Mouse (Mus musculus) brown adipose tissue, adult 24 weeks (tissue): ENCODE data around the gene Kdm1a. TPM values are rescaled to one million over a fixed set of nuclear protein-coding genes. Genes with fewer than 3 reads are reported as not detected.

Experiments
- H3K27ac ChIP-seq: fragments of 200-500 bp; replicated peaks from 2 replicates; pipeline ENCODE4 v1.5.1; 2012; ENCODE audit warnings: low read depth, mild to moderate bottlenecking, low read length
- H3K4me1 ChIP-seq: fragments of 200-500 bp; 2 replicates; pipeline ENCODE4 v1.6.1; 2012; ENCODE audit warnings: low read length, mixed read lengths; ENCODE audit not compliant: control insufficient read depth, insufficient read depth, insufficient read length
- H3K4me3 ChIP-seq: fragments of 200-500 bp; 2 replicates; pipeline ENCODE4 v1.5.1; 2012; ENCODE audit warnings: low read depth, mild to moderate bottlenecking, low read length, moderate library complexity; ENCODE audit not compliant: insufficient read depth
- polyA plus RNA-seq: library from polyadenylated mRNA; stranded (reverse); fragments of >200 nt; gene quantifications from 2 replicates; pipeline ENCODE4 v1.2.4, GENCODE M21; 2012; ENCODE audit not compliant: missing spikeins, insufficient read depth, insufficient read length

Kdm1a gene
- polyA plus RNA-seq, 1 experiment, result 12.9 TPM

DNA sequence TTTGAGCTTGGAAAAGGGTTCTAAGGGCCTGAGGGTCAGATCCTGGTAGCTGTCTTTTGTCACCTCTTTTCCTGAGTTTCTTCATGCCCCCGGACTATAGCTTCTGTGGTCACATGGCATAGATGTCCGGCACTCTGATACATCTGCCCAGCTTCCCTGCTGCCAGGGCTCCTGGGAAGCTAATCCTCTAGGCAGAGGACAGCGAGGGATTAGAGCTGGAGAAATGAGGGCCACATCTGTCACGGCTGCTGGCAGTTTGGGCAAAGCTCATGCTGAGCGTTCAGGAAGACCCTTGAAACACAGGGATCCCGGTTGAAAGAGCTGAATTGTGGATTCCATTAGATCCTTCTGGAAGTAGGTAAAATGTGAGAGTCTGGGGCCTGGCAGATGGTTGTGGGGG lies 19.9 kb upstream of the Kdm1a start, which contains the start of gene Lactbl1:
TSS of gene Lactbl1 (plus strand) at position 234 of the 400 bp plus-strand sequence.
- no peaks in the 10 kb centered on the region for H3K4me1 ChIP-seq
- H3K4me3 ChIP-seq, result no peak within 1 kb of the TSS
- H3K27ac ChIP-seq, result no peak within 1 kb of the TSS

- no peak overlapping the region for H3K4me3 ChIP-seq
- no peaks in the 10 kb centered on the region for H3K4me1 ChIP-seq
- no peak overlapping the region for H3K27ac ChIP-seq
These were observed 19.4 kb upstream of the Kdm1a start for GRCm38 (mm10) chr4:136621956-136622355.

GRCm38 (mm10) chr4:136621336-136621735 lies 18.8 kb upstream of the Kdm1a start:
- no peaks in the 10 kb centered on the region for H3K4me1 ChIP-seq
- H3K4me3 ChIP-seq, result no peak overlapping the region

DNA sequence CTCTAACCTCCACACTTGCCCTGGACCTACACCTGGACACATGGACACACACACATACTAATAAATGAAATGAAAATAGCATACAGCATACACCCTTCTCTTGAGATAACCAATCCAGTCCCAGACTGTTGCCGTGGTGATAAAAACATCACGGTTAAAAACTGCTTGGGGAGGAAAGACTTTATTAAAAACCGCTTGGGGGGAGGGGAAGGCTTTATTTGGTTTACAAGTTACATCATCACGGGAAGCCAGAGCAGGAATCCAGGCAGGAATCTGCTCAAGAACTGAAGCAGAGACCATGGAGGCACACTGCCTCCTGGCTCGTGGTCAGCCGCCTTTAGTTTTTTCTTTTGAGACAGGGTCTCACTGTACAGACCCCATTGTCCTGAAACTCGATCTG lies 11.1 kb upstream of the Kdm1a start:
- Histone ChIP-seq H3K4me3 (no peak overlapping the region), H3K27ac (no peak overlapping the region), H3K4me1 (no peaks in the 10 kb centered on the region)

More at GRCm38 (mm10) chr4:136621336-136621735, 18.8 kb upstream of the Kdm1a start:
- H3K27ac ChIP-seq, result no peak overlapping the region

DNA sequence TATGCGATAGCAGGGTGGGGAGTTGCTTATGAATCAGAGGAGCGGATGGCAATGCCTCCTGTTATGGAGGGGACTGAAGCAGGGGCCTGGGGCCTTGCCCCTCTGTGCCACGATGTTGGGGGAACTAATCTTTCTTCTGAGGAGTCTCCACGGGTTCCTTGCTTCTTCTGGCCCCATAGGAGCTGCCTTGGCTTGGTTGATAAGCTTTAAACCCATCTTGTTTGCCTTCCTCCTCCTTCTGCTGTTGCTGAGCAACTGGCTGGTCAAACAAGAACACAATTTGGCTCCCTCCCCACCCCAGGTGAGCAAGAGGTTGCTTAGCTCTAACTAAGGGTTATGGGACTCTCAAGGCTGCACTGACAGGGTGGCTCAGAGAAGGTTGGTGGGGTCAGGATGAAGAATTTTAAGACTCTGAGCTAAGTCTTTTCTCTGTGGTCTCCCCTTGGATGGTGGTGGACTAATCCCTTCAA lies 7.9 kb upstream of the Kdm1a start, which contains the start of gene Tex46:
TSS of gene Tex46 (plus strand) at position 51 of the 470 bp plus-strand sequence.
- H3K4me3 ChIP-seq, result no peak within 1 kb of the TSS
- H3K4me1 ChIP-seq, result no peaks in the 10 kb centered on the region
- H3K27ac ChIP-seq, result no peak within 1 kb of the TSS

DNA sequence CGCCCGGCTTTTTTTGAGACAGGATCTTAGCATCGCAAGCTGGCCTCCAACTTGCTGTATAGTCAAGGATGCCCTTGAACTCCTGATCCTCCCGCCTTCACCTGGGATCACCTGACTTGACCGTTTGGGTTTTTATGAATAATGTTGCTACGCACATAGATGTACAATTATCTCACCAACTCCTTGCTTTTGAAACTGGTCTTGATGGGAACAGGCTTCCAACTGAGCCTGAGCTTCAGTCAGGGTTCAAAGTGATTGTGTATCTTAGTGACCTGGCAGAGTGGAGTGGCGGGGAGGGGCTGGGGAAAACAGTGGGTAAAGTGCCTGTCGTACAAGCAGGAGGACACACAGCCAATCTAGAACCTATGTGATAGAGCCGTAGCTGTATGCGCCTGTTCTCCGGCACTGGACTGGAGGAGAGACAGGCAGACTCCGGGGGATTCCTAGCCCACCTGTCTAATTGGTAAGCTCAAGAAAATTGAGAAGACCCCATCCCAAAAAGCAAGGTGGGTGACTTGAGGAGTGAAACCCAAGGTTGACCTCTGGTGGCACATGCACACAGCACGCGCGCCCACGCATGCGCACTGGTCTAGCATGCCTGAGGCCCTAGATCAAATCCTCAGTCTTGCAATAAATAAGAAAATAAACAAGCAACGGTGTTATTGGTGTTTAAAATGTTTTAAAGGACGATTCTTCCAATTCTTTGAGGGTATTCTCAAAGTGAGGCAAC lies 3.4 kb upstream of the Kdm1a start:
- H3K27ac ChIP-seq, result no peak overlapping the region
- H3K4me1 ChIP-seq, result peaks cover 6% of the 10 kb centered on the region
- H3K4me3 ChIP-seq, result no peak overlapping the region

DNA sequence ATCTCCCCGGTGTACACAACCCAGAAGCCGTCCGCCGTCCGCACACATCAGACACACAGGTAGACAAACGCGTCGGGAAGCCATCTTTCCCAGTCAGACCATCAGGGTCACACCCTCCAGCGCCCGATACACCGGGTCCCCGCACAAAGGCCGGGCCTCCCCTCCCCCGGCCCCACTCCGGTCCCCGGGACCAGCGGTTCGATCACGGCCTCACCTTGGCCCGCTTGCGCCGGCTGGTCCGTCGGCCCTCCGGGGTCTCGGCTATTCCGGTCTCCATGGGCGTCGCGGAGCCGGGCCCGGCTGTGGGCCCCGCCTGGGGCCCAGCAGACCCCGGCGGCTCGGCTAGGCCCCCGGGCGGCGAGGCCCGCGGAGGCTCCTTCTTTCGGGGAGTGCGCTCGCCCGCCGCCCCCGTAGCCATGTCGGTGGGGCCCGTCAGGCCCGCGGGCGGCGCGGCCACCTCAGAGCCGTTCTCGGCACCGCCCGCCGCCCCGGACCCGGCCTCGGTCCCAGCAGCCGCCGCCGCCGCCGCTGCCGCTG lies 437 bp downstream of the Kdm1a start:
- Histone ChIP-seq H3K4me1 (peaks cover 10% of the 10 kb centered on the region), H3K27ac (peak overlapping the region; percentile 65), H3K4me3 (peak overlapping the region; percentile 88)

DNA sequence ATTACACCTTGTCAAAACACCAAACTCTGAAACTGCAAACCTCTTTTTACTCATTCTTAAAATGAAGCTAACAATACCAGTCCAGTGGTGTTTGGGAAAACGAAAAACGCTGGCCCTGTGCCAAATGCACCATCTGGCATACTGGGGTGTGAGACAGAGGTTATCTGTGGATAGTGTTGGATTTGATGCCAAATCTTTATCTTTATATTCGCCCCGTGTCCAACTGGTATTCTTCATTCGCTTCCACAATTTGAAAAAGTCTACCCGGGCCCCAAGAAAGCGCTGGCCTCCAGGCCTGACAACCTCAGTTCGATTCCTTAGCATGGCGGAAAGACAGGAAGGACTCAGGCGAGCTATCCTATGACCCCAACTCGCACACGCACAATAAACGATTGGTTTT lies 1.0 kb downstream of the Kdm1a start:
- Histone ChIP-seq H3K27ac (no peak overlapping the region), H3K4me1 (peaks cover 10% of the 10 kb centered on the region), H3K4me3 (peak overlapping the region; percentile 88)

GRCm38 (mm10) chr4:136600536-136600935 lies 2.0 kb downstream of the Kdm1a start:
- peaks cover 10% of the 10 kb centered on the region for H3K4me1 ChIP-seq
- H3K4me3 ChIP-seq, result no peak overlapping the region
- H3K27ac ChIP-seq, result no peak overlapping the region

DNA sequence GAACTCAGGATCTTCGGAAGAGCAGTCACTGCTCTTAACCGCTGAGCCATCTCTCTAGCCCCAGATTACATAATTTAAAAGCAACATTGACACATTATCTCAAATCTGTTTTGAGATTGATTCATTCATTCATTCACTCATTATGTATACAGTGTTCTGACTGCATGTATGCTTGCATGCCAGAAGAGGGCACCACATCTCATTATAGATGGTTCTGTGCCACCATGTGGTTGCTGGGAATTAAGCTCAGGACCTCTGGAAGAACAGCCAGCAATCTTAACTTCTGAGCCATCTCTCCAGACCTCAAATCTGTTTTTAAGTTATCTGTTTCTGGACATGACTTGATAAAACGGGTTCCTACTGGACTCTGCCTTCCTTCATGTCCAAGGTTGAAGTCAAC lies 2.7 kb downstream of the Kdm1a start:
- Histone ChIP-seq H3K4me3 (peak overlapping the region; percentile 16; the same call in 1 of the 2 replicates), H3K4me1 (peaks cover 10% of the 10 kb centered on the region), H3K27ac (no peak overlapping the region)

GRCm38 (mm10) chr4:136598268-136598876 lies 4.2 kb downstream of the Kdm1a start:
- no peak overlapping the region for H3K4me3 ChIP-seq
- H3K27ac ChIP-seq, result no peak overlapping the region

DNA sequence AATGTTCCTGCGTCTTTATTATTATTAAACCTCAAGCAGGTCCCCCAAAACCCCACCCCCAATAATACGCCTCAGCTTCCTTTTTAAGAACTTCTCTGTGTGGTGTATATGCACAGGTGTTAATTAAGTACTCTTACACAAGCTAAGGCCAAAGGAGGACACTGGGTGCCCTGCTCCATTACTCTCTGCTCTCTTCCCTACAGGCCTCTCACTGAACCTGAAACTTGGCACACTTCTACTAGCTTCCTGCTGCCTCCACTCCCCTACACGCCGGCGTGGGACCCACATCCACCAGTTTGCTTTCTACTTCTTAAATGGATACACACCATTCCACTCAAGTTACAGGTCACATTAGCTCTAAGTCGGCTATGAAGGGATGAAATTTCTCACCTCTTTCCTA lies 7.3 kb downstream of the Kdm1a start:
- Histone ChIP-seq H3K4me3 (no peak overlapping the region), H3K27ac (no peak overlapping the region), H3K4me1 (peaks cover 5% of the 10 kb centered on the region)

More at GRCm38 (mm10) chr4:136598268-136598876, 4.2 kb downstream of the Kdm1a start:
- H3K4me1 ChIP-seq, result peaks cover 15% of the 10 kb centered on the region

DNA sequence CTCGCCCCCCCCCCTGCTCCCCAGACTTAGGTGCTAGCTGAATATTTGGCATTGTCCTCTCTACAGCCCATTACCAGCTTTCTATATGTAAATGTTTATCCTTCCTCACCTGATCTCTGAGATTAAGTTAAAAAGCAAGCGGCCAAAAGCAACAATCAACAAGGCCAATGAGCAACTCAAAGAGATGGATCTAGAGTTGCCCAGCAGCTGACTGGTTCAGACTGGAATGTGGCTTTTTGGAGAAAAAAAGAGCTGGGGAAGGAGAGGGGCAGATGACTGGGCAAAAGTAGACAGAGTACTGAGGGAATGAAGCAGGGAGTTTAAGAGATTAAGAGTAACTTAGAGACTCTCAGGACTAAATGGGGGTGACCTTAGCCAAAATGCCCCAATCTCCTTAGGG lies 8.5 kb downstream of the Kdm1a start:
- Histone ChIP-seq H3K4me1 (peaks cover 5% of the 10 kb centered on the region), H3K4me3 (no peak overlapping the region), H3K27ac (no peak overlapping the region)

DNA sequence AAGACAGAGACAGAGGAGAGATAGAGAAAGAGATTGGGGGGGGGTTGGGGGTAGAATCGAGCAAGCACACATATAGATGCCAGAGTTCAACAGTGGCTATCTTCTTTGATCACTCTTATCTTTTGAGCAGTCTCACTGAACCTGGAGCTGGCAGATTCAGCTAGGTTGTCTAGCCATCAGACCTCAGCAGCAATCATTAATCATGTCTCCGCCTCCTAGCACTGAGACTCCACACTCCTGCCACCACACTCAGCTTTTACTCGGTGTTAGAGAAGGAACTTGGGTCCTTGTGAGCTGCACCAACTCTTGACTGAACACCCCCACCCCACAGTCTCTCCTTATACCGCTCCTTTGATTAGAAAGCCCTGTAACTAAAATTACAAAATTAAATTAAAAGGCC lies 10.4 kb downstream of the Kdm1a start:
- H3K4me1 ChIP-seq, result peaks cover 11% of the 10 kb centered on the region
- no peak overlapping the region for H3K4me3 ChIP-seq
- no peak overlapping the region for H3K27ac ChIP-seq

GRCm38 (mm10) chr4:136588003-136588402 lies 14.5 kb downstream of the Kdm1a start:
- peaks cover 14% of the 10 kb centered on the region for H3K4me1 ChIP-seq
- no peak overlapping the region for H3K4me3 ChIP-seq
- H3K27ac ChIP-seq, result no peak overlapping the region
